Mouse (Mus musculus): ENCODE measurements around the gene Speer4d. TPM values are rescaled to one million over a fixed set of nuclear protein-coding genes. Genes with fewer than 3 reads are reported as not detected.

Speer4d gene
- not detected for polyA plus RNA-seq (2017; shearing (Covaris generic))

DNA sequence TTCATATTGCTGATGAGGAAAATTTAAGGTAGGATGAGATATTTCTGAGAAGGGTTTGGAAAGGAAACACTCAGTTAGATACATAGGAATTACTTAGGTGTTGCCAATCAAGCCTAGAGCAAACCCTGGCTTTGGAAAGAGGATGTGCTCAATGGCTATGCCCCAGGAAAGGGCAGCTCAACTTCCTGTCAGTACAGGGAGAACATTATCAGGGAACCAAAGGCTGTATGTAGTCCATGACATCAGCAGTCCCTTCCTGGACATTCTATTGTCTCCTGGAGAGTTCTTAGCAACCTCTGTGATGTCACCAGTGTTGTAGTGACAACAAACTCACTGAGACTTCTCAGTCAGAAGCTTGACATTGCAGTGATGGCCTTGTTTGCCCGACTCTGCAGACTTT lies at the start of gene Speer4d:
TSS of gene Speer4d (plus strand) at position 301 of the 400 bp plus-strand sequence.

GRCm38 (mm10) chr5:15577033-15577432 lies 41.8 kb upstream of the Speer4d start, which contains the start of gene Gm21083:
Gene Gm21083, plus strand, starts transcription at chr5:15577333.

DNA sequence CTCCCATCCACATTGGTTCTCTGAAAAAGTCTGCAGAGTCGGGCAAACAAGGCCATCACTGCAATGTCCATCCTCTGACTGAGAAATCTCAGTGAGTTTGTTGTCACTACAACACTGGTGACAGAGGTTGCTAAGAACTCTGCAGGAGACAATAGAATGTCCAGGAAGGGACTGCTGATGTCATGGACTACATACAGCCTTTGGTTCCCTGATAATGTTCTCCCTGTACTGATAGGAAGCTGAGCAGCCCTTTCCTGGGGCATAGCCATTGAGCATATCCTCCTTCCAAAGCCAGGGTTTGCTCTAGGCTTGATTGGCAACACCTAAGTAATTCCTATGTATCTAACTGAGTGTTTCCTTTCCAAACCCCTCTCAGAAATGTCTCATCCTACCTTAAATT lies 38.1 kb downstream of the Speer4d start, which contains the start of gene 4930572O03Rik:
TSS of gene 4930572O03Rik (minus strand) at position 101 of the 400 bp plus-strand sequence.

Other genes starting within 250 kb of the Speer4d start
- gene Gm21149, start 142.5 kb upstream of the Speer4d start, polyA plus RNA-seq (2017; shearing (Covaris generic)): not detected
- not detected for gene Gm21190, start 89.8 kb upstream of the Speer4d start, polyA plus RNA-seq (2017; shearing (Covaris generic))
- gene Gm21083, start 41.7 kb upstream of the Speer4d start, polyA plus RNA-seq (2017; shearing (Covaris generic)): not detected
- not detected for gene 4930572O03Rik, start 38.0 kb downstream of the Speer4d start, polyA plus RNA-seq (2017; shearing (Covaris generic))
- not detected for gene Speer4c, start 95.2 kb downstream of the Speer4d start, polyA plus RNA-seq (2017; shearing (Covaris generic))